Mouse (Mus musculus) stomach, postnatal 0 days (tissue): ENCODE measurements at regions not wholly inside any gene's neighbourhood (a gene's known extent, or its start where the extent isn't known, plus 50 kb on each side); places are given as distances from the start of the nearest gene placed in this dataset.

ENCODE experiments used
- ATAC-seq: fragments of 200-750 bp; cut with Nextera tagmentation; 2 replicates; pipeline ENCODE4 v1.8.0; 2017; ENCODE audit not compliant: low FRiP score, low TSS enrichment
- DNase-seq: peaks from one replicate; pipeline ENCODE4 v3.0.0-alpha.2; 2016; ENCODE audit warnings: low spot score
- H3K27ac ChIP-seq: fragments of 300-500 bp; sonication (generic); replicated peaks from 2 replicates; pipeline ENCODE4 v1.5.1; 2014; ENCODE audit warnings: mild to moderate bottlenecking, control low read depth
- H3K27me3 ChIP-seq: fragments of 300-500 bp; sonication (generic); 2 replicates; pipeline ENCODE4 v1.6.1; 2014; ENCODE audit warnings: low read length; ENCODE audit not compliant: control insufficient read depth, insufficient read depth
- H3K36me3 ChIP-seq: fragments of 300-500 bp; sonication (generic); 2 replicates; pipeline ENCODE4 v1.6.1; 2014; ENCODE audit warnings: low read length, mixed read lengths; ENCODE audit not compliant: control insufficient read depth, insufficient read depth
- H3K4me1 ChIP-seq: fragments of 300-500 bp; sonication (generic); replicated peaks from 2 replicates; pipeline ENCODE4 v1.6.1; 2014; ENCODE audit warnings: antibody characterized with exemption; ENCODE audit not compliant: control insufficient read depth, insufficient read depth
- H3K4me2 ChIP-seq: fragments of 300-500 bp; sonication (generic); replicated peaks from 2 replicates; pipeline ENCODE4 v1.6.1; 2014; ENCODE audit warnings: low read depth, mild to moderate bottlenecking, control low read depth, moderate library complexity
- H3K4me3 ChIP-seq: fragments of 300-500 bp; sonication (generic); 2 replicates; pipeline ENCODE4 v1.5.1; 2014; ENCODE audit warnings: low read depth, low read length, control low read depth
- H3K9ac ChIP-seq: fragments of 300-500 bp; sonication (generic); 2 replicates; pipeline ENCODE4 v1.6.1; 2014; ENCODE audit warnings: mild to moderate bottlenecking, low read length, control low read depth, mixed read lengths
- H3K9me3 ChIP-seq: fragments of 300-500 bp; sonication (generic); 2 replicates; pipeline ENCODE4 v1.6.1; 2016; ENCODE audit warnings: low read length; ENCODE audit not compliant: control insufficient read depth
- CTCF ChIP-seq: IDR thresholded peaks from 2 replicates; pipeline ENCODE4 v1.5.1; 2016; ENCODE audit warnings: antibody characterized with exemption, low read depth, mild to moderate bottlenecking, moderate library complexity
- EP300 ChIP-seq: optimal IDR thresholded peaks from 2 replicates; pipeline ENCODE3; 2016; ENCODE audit warnings: antibody characterized with exemption
- WGBS: fragments of 180-500 bp; shearing (Covaris S2); extraction: QIAGEN DNeasy Blood & Tissue Kit; methylation state at CpG from one replicate; pipeline ENCODE4 v1.1.7; 2014; 5-methylcytosine and 5-hydroxymethylcytosine counted together

DNA sequence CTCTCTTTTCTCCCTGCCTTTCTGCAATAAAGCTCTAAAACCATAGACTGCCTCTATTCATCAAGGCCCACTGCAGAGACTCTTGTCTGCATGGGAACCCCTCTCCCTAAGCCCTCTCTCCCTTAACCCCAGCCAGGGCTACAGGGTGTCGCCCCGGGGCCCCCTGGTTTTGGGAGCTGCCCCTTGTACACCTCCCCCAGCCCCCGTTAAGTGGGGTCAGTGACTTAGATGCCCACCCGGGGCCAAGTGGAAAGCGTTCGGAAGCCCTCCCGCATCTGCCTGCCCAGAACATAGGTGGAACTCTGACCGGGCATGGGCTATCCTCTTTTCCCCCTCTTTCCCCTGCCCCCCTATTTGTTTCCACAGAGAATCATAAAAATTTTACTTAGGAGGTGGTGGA is 350.2 kb upstream of the Ghitm start:
- no peaks in the 10 kb centered on the region for H3K9me3 ChIP-seq
- 96% methylated on average over 8 of the region's 8 CpGs for WGBS
- no peak overlapping the region for H3K4me3 ChIP-seq
- no peak overlapping the region for H3K4me2 ChIP-seq
- no peak overlapping the region for H3K9ac ChIP-seq
- ATAC-seq (no peak), DNase-seq (no peak)
- no peaks in the 10 kb centered on the region for H3K4me1 ChIP-seq
- H3K27ac ChIP-seq = no peak overlapping the region
- no peaks in the 10 kb centered on the region for H3K36me3 ChIP-seq
- no peaks in the 10 kb centered on the region for H3K27me3 ChIP-seq
- TF ChIP-seq CTCF = no peak
- no peak for TF ChIP-seq EP300

- no peak overlapping the region for H3K9ac ChIP-seq
- H3K9me3 ChIP-seq = no peaks in the 10 kb centered on the region
- TF ChIP-seq CTCF (no peak), EP300 (no peak)
- ATAC-seq (no peak), DNase-seq (no peak)
- H3K27ac ChIP-seq = no peak overlapping the region
- no peaks in the 10 kb centered on the region for H3K36me3 ChIP-seq
- H3K4me2 ChIP-seq = no peak overlapping the region
- H3K27me3 ChIP-seq = no peaks in the 10 kb centered on the region
- no peak overlapping the region for H3K4me3 ChIP-seq
- H3K4me1 ChIP-seq = no peaks in the 10 kb centered on the region
Observed at GRCm38 (mm10) chr14:37477599-37477998, 342.5 kb upstream of the Ghitm start.

DNA sequence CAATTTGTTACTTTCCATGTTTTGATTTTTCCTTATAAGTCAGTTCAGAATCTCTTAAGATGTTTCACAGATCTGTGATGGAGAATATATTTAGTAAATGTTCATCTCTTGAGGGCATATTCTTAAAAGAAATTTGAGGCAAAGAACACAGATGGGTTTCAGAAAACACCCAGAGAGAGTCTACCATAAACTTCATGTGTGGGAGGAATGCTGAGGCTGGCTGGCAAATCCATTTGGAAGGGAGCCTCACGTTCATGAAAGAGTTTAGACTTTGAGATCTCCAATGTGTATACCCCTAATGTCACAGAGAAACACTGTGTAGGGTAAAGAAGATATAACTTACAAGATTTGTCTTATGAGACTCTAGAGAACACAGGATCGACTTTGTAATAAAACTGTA is 333.6 kb upstream of the Ghitm start:
- Histone ChIP-seq H3K9me3 (no peaks in the 10 kb centered on the region), H3K9ac (no peak overlapping the region), H3K4me2 (no peak overlapping the region), H3K27me3 (no peaks in the 10 kb centered on the region), H3K36me3 (no peaks in the 10 kb centered on the region), H3K27ac (no peak overlapping the region), H3K4me3 (no peak overlapping the region), H3K4me1 (no peaks in the 10 kb centered on the region)
- TF ChIP-seq EP300 (no peak), CTCF (no peak)
- ATAC-seq = no peak
- WGBS = 52% methylated on average over 2 of the region's 2 CpGs
- no peak for DNase-seq

DNA sequence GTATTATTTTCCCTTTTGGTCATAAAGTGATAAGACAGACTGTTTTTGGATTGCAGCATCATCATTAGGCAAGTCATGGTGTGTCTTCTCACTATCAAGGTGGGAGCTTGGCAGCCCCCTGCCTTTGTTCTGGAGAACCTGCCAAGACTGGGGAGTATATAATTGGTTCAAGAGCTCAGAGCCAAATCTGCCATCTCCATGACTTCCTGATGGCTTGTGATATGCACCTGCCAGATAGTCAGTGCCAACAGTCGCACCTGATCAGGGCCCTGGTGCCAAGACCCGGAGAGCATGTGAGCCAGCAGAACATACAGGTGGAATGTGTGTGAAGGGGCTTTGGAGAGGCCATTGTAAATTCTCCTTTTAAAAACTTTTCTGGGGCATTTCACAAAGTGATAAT is 305.8 kb upstream of the Ghitm start:
- no peaks in the 10 kb centered on the region for H3K27me3 ChIP-seq
- ATAC-seq (no peak), DNase-seq (no peak)
- H3K9me3 ChIP-seq = no peaks in the 10 kb centered on the region
- no peak overlapping the region for H3K27ac ChIP-seq
- H3K4me2 ChIP-seq = no peak overlapping the region
- no peak for TF ChIP-seq CTCF
- TF ChIP-seq EP300 = no peak
- H3K9ac ChIP-seq = no peak overlapping the region
- no peaks in the 10 kb centered on the region for H3K36me3 ChIP-seq
- 70% methylated on average over 2 of the region's 2 CpGs for WGBS
- H3K4me3 ChIP-seq = no peak overlapping the region
- no peaks in the 10 kb centered on the region for H3K4me1 ChIP-seq

- no peak overlapping the region for H3K9ac ChIP-seq
- H3K36me3 ChIP-seq = no peaks in the 10 kb centered on the region
- no peak for TF ChIP-seq EP300
- TF ChIP-seq CTCF = no peak
- no peak for ATAC-seq
- H3K27me3 ChIP-seq = no peaks in the 10 kb centered on the region
- no peak overlapping the region for H3K27ac ChIP-seq
- DNase-seq = no peak
- no peak overlapping the region for H3K4me3 ChIP-seq
- WGBS = 56% methylated on average over 1 of the region's 1 CpGs
- H3K4me1 ChIP-seq = no peaks in the 10 kb centered on the region
- H3K9me3 ChIP-seq = no peaks in the 10 kb centered on the region
- no peak overlapping the region for H3K4me2 ChIP-seq
Observed at GRCm38 (mm10) chr14:37430656-37431055, 295.6 kb upstream of the Ghitm start.

DNA sequence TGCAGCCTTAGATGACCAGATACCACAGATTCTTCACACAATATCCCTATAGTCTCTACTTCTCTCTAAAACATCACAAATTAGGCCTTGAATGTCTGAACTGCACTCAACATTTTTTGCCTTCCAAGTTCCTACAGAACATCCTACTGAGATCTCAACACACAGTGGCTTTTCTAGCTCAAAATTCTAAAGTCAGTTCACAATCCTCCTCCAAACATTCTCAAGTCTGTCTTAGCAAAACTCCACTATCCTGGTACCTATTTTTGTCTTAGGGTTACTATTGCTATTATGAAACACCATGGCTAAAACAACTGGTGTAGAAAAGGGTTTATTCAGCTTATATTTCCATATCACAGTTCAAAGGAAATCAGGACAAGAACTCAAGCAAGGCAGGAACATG is 290.4 kb upstream of the Ghitm start:
- Histone ChIP-seq H3K9me3 (no peaks in the 10 kb centered on the region), H3K27me3 (no peaks in the 10 kb centered on the region), H3K4me1 (no peaks in the 10 kb centered on the region), H3K4me3 (no peak overlapping the region), H3K36me3 (no peaks in the 10 kb centered on the region), H3K27ac (no peak overlapping the region), H3K9ac (no peak overlapping the region), H3K4me2 (no peak overlapping the region)
- TF ChIP-seq CTCF (no peak), EP300 (no peak)
- no peak for ATAC-seq
- DNase-seq = no peak
